Mouse (Mus musculus): ENCODE measurements at regions not wholly inside any gene's neighbourhood (a gene's known extent, or its start where the extent isn't known, plus 50 kb on each side); places are given as distances from the start of the nearest gene placed in this dataset.

GRCm38 (mm10) chr4:142475632-142476031 lies 236.4 kb upstream of the Kazn start:
- no peak for TF ChIP-seq POLR2A (IDR thresholded peaks at IDR 0.05; ENCODE audit: low read depth, low read length)
- TF ChIP-seq CTCF (conservative IDR thresholded peaks at IDR 0.05 in 1 of 2, IDR thresholded peaks at IDR 0.05 in 1 of 2; ENCODE audit: low read depth in 2 of 2, low read length in 2 of 2): no peak

All from CH12.LX (cell line).